Mouse (Mus musculus) gastrocnemius, postnatal 14 days (tissue): ENCODE measurements around the gene Mtrf1l. TPM values are rescaled to one million over a fixed set of nuclear protein-coding genes. Genes with fewer than 3 reads are reported as not detected.
A peak's percentile ranks its signal among the peaks of the same experiment; 100 is the strongest.

Experiments
- DNase-seq: peaks from one replicate; pipeline ENCODE4 v3.0.0; 2021; ENCODE audit warnings: mixed read lengths
- intact Hi-C: fragments of 180-260 bp; cut with DNase I; formaldehyde crosslinking; loops from one replicate; pipeline ENCODE4 v1.15.1; 2025; ENCODE audit warnings: low total_unique reads
- total RNA-seq, 2 experiments: library from RNA; stranded (reverse); gene quantifications; 2 replicates each; pipeline ENCODE4 v1.2.3; 2021

Gene Mtrf1l
- total RNA-seq, 2 experiments from 2014 or later = 5.2 to 5.6 TPM

- intact Hi-C loops = no loop called here
- DNase-seq = no peak
These were observed 17.3 kb downstream of the Mtrf1l start for GRCm38 (mm10) chr10:5806416-5806815.

GRCm38 (mm10) chr10:5805731-5806307 is 17.9 kb downstream of the Mtrf1l start:
- peak; percentile 98 for DNase-seq
- intact Hi-C loops = no loop called here

GRCm38 (mm10) chr10:5805243-5805730 is 18.4 kb downstream of the Mtrf1l start, which contains the start of gene Fbxo5:
Gene Fbxo5 (minus strand): TSS chr10:5805600.
- peak; percentile 99 for DNase-seq
- intact Hi-C loops = no loop called here

- intact Hi-C loops = no loop called here
- DNase-seq = peak; percentile 7
These were observed 19.0 kb downstream of the Mtrf1l start for GRCm38 (mm10) chr10:5804691-5805156.

- intact Hi-C loops = no loop called here
- no peak for DNase-seq
These were observed 20.0 kb downstream of the Mtrf1l start for GRCm38 (mm10) chr10:5803739-5804138.

- intact Hi-C loops = no loop called here
- no peak for DNase-seq
These were observed 20.8 kb downstream of the Mtrf1l start for GRCm38 (mm10) chr10:5802866-5803265.

- no peak for DNase-seq
- intact Hi-C loops = no loop called here
These were observed 23.2 kb downstream of the Mtrf1l start for GRCm38 (mm10) chr10:5800490-5800889.

- intact Hi-C loops = no loop called here
- DNase-seq = no peak
These were observed 25.6 kb downstream of the Mtrf1l start for GRCm38 (mm10) chr10:5798069-5798468.

- peak; percentile 40 for DNase-seq
- intact Hi-C loops = no loop called here
These were observed 33.1 kb downstream of the Mtrf1l start for GRCm38 (mm10) chr10:5790657-5791056.

GRCm38 (mm10) chr10:5786923-5787322 is 36.8 kb downstream of the Mtrf1l start:
- intact Hi-C loops = loop anchor here (5.0 kb wide), 1 partner anchor 185 kb away; no protein-coding TSS in a partner anchor
- DNase-seq = no peak

Other genes with a start within 250 kb of the Mtrf1l start
- gene Myct1, start 230.1 kb downstream of the Mtrf1l start, total RNA-seq = 1 to 10 TPM; 8.5 to 9.4 TPM
- not detected for gene Vip, start 184.7 kb downstream of the Mtrf1l start, total RNA-seq
- gene Fbxo5, start 18.3 kb downstream of the Mtrf1l start, total RNA-seq = 1 to 10 TPM; 2.1 to 2.7 TPM
- gene Rgs17, start 98.5 kb upstream of the Mtrf1l start, total RNA-seq = under 1 TPM; 0.08 to 0.24 TPM